Mouse (Mus musculus) hindbrain, embryonic 11.5 days (tissue): ENCODE data around the gene Trdmt1. TPM values are rescaled to one million over a fixed set of nuclear protein-coding genes. Genes with fewer than 3 reads are reported as not detected.

Experiments
- ATAC-seq: fragments of 200-750 bp; cut with Nextera tagmentation; 2 replicates; pipeline ENCODE4 v1.8.0; 2017; ENCODE audit warnings: mild to moderate bottlenecking, moderate TSS enrichment, moderate library complexity; ENCODE audit not compliant: low FRiP score
- DNase-seq: peaks from one replicate; pipeline ENCODE4 v3.0.0-alpha.2; 2015; ENCODE audit warnings: low spot score
- H3K27ac ChIP-seq: fragments of 300-500 bp; sonication (generic); 2 replicates; pipeline ENCODE4 v1.5.1; 2014; ENCODE audit warnings: mild to moderate bottlenecking, low read depth, low read length
- H3K27me3 ChIP-seq: fragments of 300-500 bp; sonication (generic); 2 replicates; pipeline ENCODE4 v1.6.1; 2014; ENCODE audit warnings: mild to moderate bottlenecking, low read length, moderate library complexity, mixed read lengths; ENCODE audit not compliant: control insufficient read depth, insufficient read depth
- H3K36me3 ChIP-seq: fragments of 300-500 bp; sonication (generic); 2 replicates; pipeline ENCODE4 v1.6.1; 2014; ENCODE audit warnings: mild to moderate bottlenecking, low read length, moderate library complexity, mixed read lengths; ENCODE audit not compliant: control insufficient read depth, insufficient read depth
- H3K4me1 ChIP-seq: fragments of 300-500 bp; sonication (generic); replicated peaks from 2 replicates; pipeline ENCODE4 v1.6.1; 2014; ENCODE audit warnings: low read length, mixed read lengths; ENCODE audit not compliant: control insufficient read depth, insufficient read depth
- H3K4me2 ChIP-seq: fragments of 300-500 bp; sonication (generic); replicated peaks from 2 replicates; pipeline ENCODE4 v1.6.1; 2014; ENCODE audit warnings: mild to moderate bottlenecking, low read depth, low read length
- H3K4me3 ChIP-seq: fragments of 300-500 bp; sonication (generic); 2 replicates; pipeline ENCODE4 v1.5.1; 2014; ENCODE audit warnings: low read depth, low read length
- H3K9ac ChIP-seq: fragments of 300-500 bp; sonication (generic); 2 replicates; pipeline ENCODE4 v1.6.1; 2014; ENCODE audit warnings: low read depth, low read length
- H3K9me3 ChIP-seq: fragments of 300-500 bp; sonication (generic); 2 replicates; pipeline ENCODE4 v1.6.1; 2016; ENCODE audit warnings: low read length; ENCODE audit not compliant: control insufficient read depth
- WGBS: fragments of 180-500 bp; shearing (Covaris S2); extraction: QIAGEN DNeasy Blood & Tissue Kit; methylation state at CpG from one replicate; pipeline ENCODE4 v1.1.7; 2014; 5-methylcytosine and 5-hydroxymethylcytosine counted together
- polyA plus RNA-seq: library from polyadenylated mRNA; unstranded; fragments of >200 nt; fragmentation: Nextera tagmentation; extraction: Ambion mirVana; gene quantifications from 2 replicates; pipeline ENCODE4 v1.2.1, GENCODE M21; 2014

The Trdmt1 gene
- polyA plus RNA-seq, 1 experiment from 2014 or later: 8.7 TPM

GRCm38 (mm10) chr2:13469641-13470040 lies 74.8 kb downstream of the Trdmt1 start:
- Histone ChIP-seq H3K4me1 (no peaks in the 10 kb centered on the region), H3K4me2 (no peak overlapping the region), H3K27ac (no peak overlapping the region), H3K4me3 (no peak overlapping the region), H3K9me3 (no peaks in the 10 kb centered on the region), H3K27me3 (no peaks in the 10 kb centered on the region), H3K36me3 (no peaks in the 10 kb centered on the region), H3K9ac (no peak overlapping the region)
- 89% methylated on average over 4 of the region's 4 CpGs for WGBS
- ATAC-seq (no peak), DNase-seq (no peak)

DNA sequence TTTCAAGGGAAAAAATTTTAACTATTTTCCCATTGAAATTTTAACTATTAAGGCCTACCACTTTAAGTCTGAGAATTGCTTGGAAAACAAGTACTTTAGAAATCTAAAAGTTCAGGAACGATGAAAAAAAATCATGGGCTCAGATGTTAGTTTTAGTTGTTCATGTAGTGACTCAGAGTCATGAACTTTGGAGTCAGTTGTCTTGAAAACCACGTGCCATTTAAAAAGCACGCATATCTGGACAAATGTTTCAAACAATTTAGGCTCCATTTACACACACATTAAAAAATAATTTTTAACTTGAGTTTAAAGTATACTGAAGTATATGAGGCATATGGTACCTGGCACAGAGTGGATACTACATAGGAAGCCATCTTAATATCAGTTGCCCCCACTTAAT lies 77.8 kb downstream of the Trdmt1 start:
- DNase-seq: no peak
- WGBS: 94% methylated on average over 3 of the region's 3 CpGs
- no peak for ATAC-seq

More for the DNA sequence above, 77.8 kb downstream of the Trdmt1 start:
- H3K27me3 ChIP-seq: no peaks in the 10 kb centered on the region
- H3K4me3 ChIP-seq: no peak overlapping the region
- H3K9me3 ChIP-seq: no peaks in the 10 kb centered on the region
- H3K9ac ChIP-seq: no peak overlapping the region
- H3K36me3 ChIP-seq: no peaks in the 10 kb centered on the region
- H3K27ac ChIP-seq: no peak overlapping the region
- no peak overlapping the region for H3K4me2 ChIP-seq
- no peaks in the 10 kb centered on the region for H3K4me1 ChIP-seq

Other genes with a start within 250 kb of the Trdmt1 start
- 0.23 and 0.35 TPM in 2 replicates for gene Cubn, start 52.9 kb downstream of the Trdmt1 start, polyA plus RNA-seq
- gene Vim, start 29.3 kb upstream of the Trdmt1 start, polyA plus RNA-seq: 1,373 and 1,430 TPM in 2 replicates
- gene St8sia6, start 249.4 kb upstream of the Trdmt1 start, polyA plus RNA-seq: 0.02 and 0.18 TPM in 2 replicates